Mouse (Mus musculus): ENCODE results near the gene Clcn1. TPM values are rescaled to one million over a fixed set of nuclear protein-coding genes. Genes with fewer than 3 reads are reported as not detected.

The Clcn1 gene
- polyA plus RNA-seq, 1 experiment from 2014 or later, result 1.2 TPM

- Histone ChIP-seq H3K36me3 (peaks cover 22% of the 10 kb centered on the region), H3K27me3 (replicated peaks) (0 out of 2 replicates have a peak, but pooled peaks cover 5% of the 10 kb centered on the region), H3K9ac (replicated peaks) (peak within 1 kb of the TSS; percentile 83), H3K4me1 (peaks cover 21% of the 10 kb centered on the region), H3K27ac (replicated peaks) (peak within 1 kb of the TSS; percentile 94), H3K4me3 (replicated peaks) (peak within 1 kb of the TSS; percentile 96), H3K4me2 (peak within 1 kb of the TSS; percentile 85), H3K9me3 (replicated peaks) (no peaks in the 10 kb centered on the region)
- under 1% methylated on average over 49 of the region's 51 CpGs for WGBS
- ATAC-seq (ENCODE audit: low FRiP score), result peak; percentile 100
These were observed 21.7 kb upstream of the Clcn1 start, which contains the start of gene Casp2 for GRCm38 (mm10) chr6:42264626-42265312. TSS of gene Casp2 (plus strand) at chr6:42264985.

GRCm38 (mm10) chr6:42265391-42266330 lies 20.8 kb upstream of the Clcn1 start:
- under 1% methylated on average over 21 of the region's 21 CpGs for WGBS
- Histone ChIP-seq H3K27me3 (replicated peaks) (0 out of 2 replicates have a peak, but pooled peaks cover 5% of the 10 kb centered on the region), H3K4me2 (peak overlapping the region; percentile 85), H3K36me3 (peaks cover 28% of the 10 kb centered on the region), H3K27ac (replicated peaks) (peak overlapping the region; percentile 94), H3K4me1 (peaks cover 21% of the 10 kb centered on the region), H3K4me3 (replicated peaks) (peak overlapping the region; percentile 96), H3K9ac (replicated peaks) (peak overlapping the region; percentile 83), H3K9me3 (replicated peaks) (no peaks in the 10 kb centered on the region)
- ATAC-seq (ENCODE audit: low FRiP score), result peak; percentile 2; the same call in 1 of the 2 replicates

- Histone ChIP-seq H3K4me1 (peaks cover 15% of the 10 kb centered on the region), H3K27ac (replicated peaks) (no peak overlapping the region), H3K9ac (replicated peaks) (no peak overlapping the region), H3K36me3 (peaks cover 61% of the 10 kb centered on the region), H3K27me3 (replicated peaks) (no peaks in the 10 kb centered on the region), H3K4me2 (no peak overlapping the region), H3K9me3 (replicated peaks) (no peaks in the 10 kb centered on the region), H3K4me3 (replicated peaks) (no peak overlapping the region)
- ATAC-seq (ENCODE audit: low FRiP score), result no peak
These were observed 15.7 kb upstream of the Clcn1 start for GRCm38 (mm10) chr6:42270817-42271216.

- 55% methylated on average over 2 of the region's 2 CpGs for whole genome bisulfite sequencing
- Histone ChIP-seq H3K4me1 (no peaks in the 10 kb centered on the region), H3K36me3 (peaks cover 80% of the 10 kb centered on the region), H3K27me3 (replicated peaks) (no peaks in the 10 kb centered on the region), H3K9ac (replicated peaks) (no peak overlapping the region), H3K4me3 (replicated peaks) (no peak overlapping the region), H3K27ac (replicated peaks) (no peak overlapping the region), H3K4me2 (no peak overlapping the region), H3K9me3 (replicated peaks) (no peaks in the 10 kb centered on the region)
- ATAC-seq (ENCODE audit: low FRiP score), result no peak
These were observed 10.3 kb upstream of the Clcn1 start for GRCm38 (mm10) chr6:42276151-42276550.

- ATAC-seq (ENCODE audit: low FRiP score), result no peak
These were observed 3.5 kb upstream of the Clcn1 start for GRCm38 (mm10) chr6:42282865-42283528.

GRCm38 (mm10) chr6:42287562-42287961 lies 1.1 kb downstream of the Clcn1 start:
- Histone ChIP-seq H3K4me3 (replicated peaks) (no peak overlapping the region), H3K9ac (replicated peaks) (no peak overlapping the region)

More at GRCm38 (mm10) chr6:42282865-42283528, 3.5 kb upstream of the Clcn1 start:
- Histone ChIP-seq H3K4me3 (replicated peaks) (no peak overlapping the region), H3K9ac (replicated peaks) (no peak overlapping the region), H3K27ac (replicated peaks) (no peak overlapping the region), H3K4me2 (no peak overlapping the region), H3K27me3 (replicated peaks) (no peaks in the 10 kb centered on the region), H3K9me3 (replicated peaks) (no peaks in the 10 kb centered on the region), H3K36me3 (peaks cover 61% of the 10 kb centered on the region), H3K4me1 (no peaks in the 10 kb centered on the region)
- WGBS, result 90% methylated on average over 5 of the region's 5 CpGs

GRCm38 (mm10) chr6:42293327-42293726 lies 6.8 kb downstream of the Clcn1 start:
- ATAC-seq (ENCODE audit: low FRiP score), result no peak
- no peaks in the 10 kb centered on the region for H3K9me3 ChIP-seq (replicated peaks)
- no peak overlapping the region for H3K4me2 ChIP-seq
- H3K9ac ChIP-seq (replicated peaks), result no peak overlapping the region
- H3K27me3 ChIP-seq (replicated peaks), result no peaks in the 10 kb centered on the region
- H3K4me1 ChIP-seq, result no peaks in the 10 kb centered on the region
- H3K27ac ChIP-seq (replicated peaks), result no peak overlapping the region
- peaks cover 31% of the 10 kb centered on the region for H3K36me3 ChIP-seq
- H3K4me3 ChIP-seq (replicated peaks), result no peak overlapping the region
- 97% methylated on average over 6 of the region's 6 CpGs for WGBS

More at GRCm38 (mm10) chr6:42287562-42287961, 1.1 kb downstream of the Clcn1 start:
- Histone ChIP-seq H3K4me1 (no peaks in the 10 kb centered on the region), H3K4me2 (no peak overlapping the region), H3K27ac (replicated peaks) (no peak overlapping the region), H3K27me3 (replicated peaks) (no peaks in the 10 kb centered on the region), H3K36me3 (peaks cover 38% of the 10 kb centered on the region), H3K9me3 (replicated peaks) (no peaks in the 10 kb centered on the region)
- no peak for ATAC-seq (ENCODE audit: low FRiP score)

GRCm38 (mm10) chr6:42295549-42296094 lies 9.1 kb downstream of the Clcn1 start:
- no peak overlapping the region for H3K4me3 ChIP-seq (replicated peaks)
- no peak overlapping the region for H3K4me2 ChIP-seq
- 66% methylated on average over 3 of the region's 3 CpGs for WGBS
- no peaks in the 10 kb centered on the region for H3K9me3 ChIP-seq (replicated peaks)
- no peaks in the 10 kb centered on the region for H3K27me3 ChIP-seq (replicated peaks)
- no peaks in the 10 kb centered on the region for H3K4me1 ChIP-seq
- no peak overlapping the region for H3K27ac ChIP-seq (replicated peaks)
- peaks cover 37% of the 10 kb centered on the region for H3K36me3 ChIP-seq
- ATAC-seq (ENCODE audit: low FRiP score), result no peak
- H3K9ac ChIP-seq (replicated peaks), result no peak overlapping the region

- ATAC-seq (ENCODE audit: low FRiP score), result no peak
- 85% methylated on average over 5 of the region's 5 CpGs for WGBS
- no peak overlapping the region for H3K9ac ChIP-seq (replicated peaks)
These were observed 12.9 kb downstream of the Clcn1 start for GRCm38 (mm10) chr6:42299362-42299761.

GRCm38 (mm10) chr6:42309816-42310378 lies 23.4 kb downstream of the Clcn1 start:
- no peak overlapping the region for H3K27ac ChIP-seq (replicated peaks)
- no peaks in the 10 kb centered on the region for H3K27me3 ChIP-seq (replicated peaks)
- H3K36me3 ChIP-seq, result peaks cover 29% of the 10 kb centered on the region
- no peak overlapping the region for H3K4me2 ChIP-seq
- WGBS, result 47% methylated on average over 8 of the region's 8 CpGs
- no peaks in the 10 kb centered on the region for H3K4me1 ChIP-seq
- ATAC-seq (ENCODE audit: low FRiP score), result no peak; the same call in 1 of the 2 replicates
- no peaks in the 10 kb centered on the region for H3K9me3 ChIP-seq (replicated peaks)
- H3K9ac ChIP-seq (replicated peaks), result no peak overlapping the region
- H3K4me3 ChIP-seq (replicated peaks), result no peak overlapping the region

More at GRCm38 (mm10) chr6:42299362-42299761, 12.9 kb downstream of the Clcn1 start:
- H3K27me3 ChIP-seq (replicated peaks), result no peaks in the 10 kb centered on the region
- no peak overlapping the region for H3K4me3 ChIP-seq (replicated peaks)
- H3K9me3 ChIP-seq (replicated peaks), result no peaks in the 10 kb centered on the region
- no peak overlapping the region for H3K4me2 ChIP-seq
- H3K27ac ChIP-seq (replicated peaks), result no peak overlapping the region
- H3K4me1 ChIP-seq, result no peaks in the 10 kb centered on the region
- peaks cover 23% of the 10 kb centered on the region for H3K36me3 ChIP-seq

All from neural tube, embryonic 15.5 days (tissue).